Mouse (Mus musculus) retina, postnatal 7 days (tissue): ENCODE results near the gene Gm7271.

Source experiments
- DNase-seq: peaks from one replicate; pipeline ENCODE4 v3.0.0-alpha.2; 2012; ENCODE audit warnings: low read depth, low spot score

Gm7271 gene

GRCm38 (mm10) chr5:76483811-76484210 lies at the start of gene Gm7271:
Gene Gm7271, plus strand, starts transcription at chr5:76484040.
- DNase-seq = no peak

DNA sequence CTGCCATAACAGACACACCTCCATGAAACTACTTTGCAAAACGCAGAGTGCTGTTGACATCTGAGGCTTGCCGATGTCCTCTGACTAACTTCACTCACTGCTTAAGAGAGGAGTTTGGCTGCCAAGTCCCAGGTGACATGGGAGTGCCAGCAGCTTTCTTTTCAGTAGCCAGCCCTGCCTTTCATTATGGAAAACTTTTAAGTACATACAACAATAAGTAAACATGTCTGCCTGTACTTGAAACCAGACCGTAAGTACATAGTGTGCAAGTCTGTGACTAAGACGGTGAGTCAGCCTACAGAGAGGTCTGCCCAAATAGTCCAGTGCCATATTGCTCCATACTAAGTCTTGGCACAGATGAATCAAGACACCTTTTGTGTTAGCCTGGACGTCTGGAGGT lies 46.7 kb upstream of the Gm7271 start:
- DNase-seq = no peak

- DNase-seq = no peak
These were observed 46.1 kb upstream of the Gm7271 start for GRCm38 (mm10) chr5:76437696-76438095.

DNA sequence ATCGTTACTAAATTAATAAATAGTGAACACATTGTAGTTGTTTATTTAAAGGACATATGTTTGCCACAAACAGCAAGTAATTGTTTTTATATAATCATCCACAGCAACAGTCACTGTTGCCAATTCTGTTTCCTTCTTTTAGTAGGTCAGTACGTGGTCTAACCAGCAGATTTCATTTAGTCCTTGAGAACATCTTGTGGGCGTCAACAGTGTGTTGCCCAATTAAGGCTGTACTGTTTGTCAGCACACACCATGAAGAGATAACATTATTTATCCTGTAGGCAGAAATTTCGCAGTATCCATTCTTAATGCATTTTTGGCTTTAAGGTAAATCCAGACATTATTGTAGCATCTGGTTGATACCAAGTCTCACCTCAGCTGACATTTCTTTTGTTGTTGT lies 42.4 kb upstream of the Gm7271 start:
- no peak for DNase-seq

- DNase-seq = no peak
These were observed 8.9 kb upstream of the Gm7271 start for GRCm38 (mm10) chr5:76474931-76475330.

GRCm38 (mm10) chr5:76476873-76477272 lies 7.0 kb upstream of the Gm7271 start:
- DNase-seq = no peak

- DNase-seq = no peak
These were observed 6.1 kb upstream of the Gm7271 start for GRCm38 (mm10) chr5:76477764-76478163.

DNA sequence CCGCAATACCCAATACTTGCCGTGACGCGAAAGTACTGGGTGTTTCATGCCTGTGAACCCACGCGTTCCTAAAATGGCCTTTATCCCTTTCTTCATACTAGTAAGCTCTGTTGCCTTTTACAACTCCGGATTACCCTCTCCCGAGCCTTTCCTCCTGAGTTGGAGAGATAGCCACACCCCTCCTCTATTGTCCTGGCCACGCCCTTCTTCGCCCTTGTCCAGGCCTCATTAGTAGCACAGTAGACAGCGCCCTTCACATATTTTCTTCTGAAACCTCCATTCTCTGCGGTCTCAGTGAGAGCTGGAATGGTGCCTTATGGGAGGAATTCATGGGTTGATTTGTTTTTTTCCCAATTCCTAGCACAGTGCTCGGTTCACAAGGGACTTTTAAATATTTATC lies 11.3 kb downstream of the Gm7271 start:
- no peak for DNase-seq

- no peak for DNase-seq
These were observed 38.6 kb downstream of the Gm7271 start for GRCm38 (mm10) chr5:76522446-76522845.

DNA sequence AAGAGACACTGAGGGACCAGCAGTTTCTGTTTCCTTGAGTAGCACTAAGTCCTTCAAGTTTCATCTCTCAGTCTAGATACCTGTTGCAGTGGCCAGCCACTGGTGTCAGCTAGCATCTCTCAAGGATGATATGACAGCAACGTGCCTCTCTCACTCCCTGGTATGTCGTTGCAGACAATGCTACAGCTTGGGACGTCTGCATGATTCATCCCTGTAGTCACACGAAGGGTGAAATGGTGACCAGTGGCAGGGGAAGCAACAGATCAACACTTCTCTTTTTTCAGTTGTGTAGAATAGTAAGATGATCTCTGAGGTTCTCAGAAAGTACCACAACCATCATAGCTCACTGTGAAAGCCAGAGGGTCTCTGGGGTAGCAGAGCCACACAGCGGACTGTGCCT lies 40.8 kb downstream of the Gm7271 start:
- DNase-seq = no peak

GRCm38 (mm10) chr5:76525066-76525465 lies 41.2 kb downstream of the Gm7271 start:
- no peak for DNase-seq

- no peak for DNase-seq
These were observed 42.0 kb downstream of the Gm7271 start for GRCm38 (mm10) chr5:76525829-76526228.

GRCm38 (mm10) chr5:76529040-76529703 lies 45.3 kb downstream of the Gm7271 start, which contains the start of gene Exoc1:
Gene Exoc1, plus strand, starts transcription at chr5:76529311.
- peak; percentile 92 for DNase-seq

GRCm38 (mm10) chr5:76529704-76530066 lies 45.8 kb downstream of the Gm7271 start:
- DNase-seq = no peak

GRCm38 (mm10) chr5:76533186-76533585 lies 49.3 kb downstream of the Gm7271 start:
- DNase-seq = no peak

- no peak for DNase-seq
These were observed 52.4 kb downstream of the Gm7271 start for GRCm38 (mm10) chr5:76536231-76536630.

DNA sequence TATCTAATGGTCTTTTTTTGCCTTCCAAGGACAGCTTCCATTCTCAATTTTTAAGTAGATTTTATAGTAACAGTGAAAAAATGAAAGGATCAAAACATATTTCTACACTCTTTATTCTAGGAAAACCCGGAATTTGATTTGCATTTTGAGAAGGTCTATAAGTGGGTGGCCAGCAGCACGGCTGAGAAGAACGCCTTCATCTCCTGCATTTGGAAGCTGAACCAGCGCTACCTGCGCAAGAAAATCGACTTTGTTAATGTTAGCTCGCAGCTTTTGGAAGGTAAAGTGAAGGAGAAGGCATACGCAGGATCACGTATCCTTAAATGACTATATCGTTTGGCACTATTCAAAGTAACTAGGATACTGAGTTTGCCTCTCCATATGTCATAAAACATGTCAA lies 53.7 kb downstream of the Gm7271 start:
- DNase-seq = no peak

DNA sequence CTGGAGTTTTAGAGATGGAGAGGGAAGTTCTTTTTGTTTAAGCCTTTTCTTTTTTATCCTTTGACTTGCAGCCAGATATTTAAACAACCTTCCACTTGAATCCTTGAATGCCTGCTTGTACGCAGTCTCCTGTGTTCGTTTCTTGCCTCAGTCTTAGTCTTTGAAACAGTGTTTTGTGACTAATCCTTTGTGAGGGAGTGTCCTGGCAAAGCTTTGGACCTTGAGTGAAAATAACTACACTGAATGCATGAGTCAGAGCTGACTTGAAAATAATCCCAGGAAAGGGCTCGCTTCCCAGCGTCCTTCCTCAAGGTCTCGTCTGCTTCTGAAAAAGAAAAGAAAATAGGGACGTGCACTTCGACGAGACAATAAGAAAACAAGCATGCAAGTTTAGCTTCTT lies 56.3 kb downstream of the Gm7271 start:
- no peak for DNase-seq

- peak; percentile 14 for DNase-seq
These were observed 57.0 kb downstream of the Gm7271 start for GRCm38 (mm10) chr5:76540842-76541241.

DNA sequence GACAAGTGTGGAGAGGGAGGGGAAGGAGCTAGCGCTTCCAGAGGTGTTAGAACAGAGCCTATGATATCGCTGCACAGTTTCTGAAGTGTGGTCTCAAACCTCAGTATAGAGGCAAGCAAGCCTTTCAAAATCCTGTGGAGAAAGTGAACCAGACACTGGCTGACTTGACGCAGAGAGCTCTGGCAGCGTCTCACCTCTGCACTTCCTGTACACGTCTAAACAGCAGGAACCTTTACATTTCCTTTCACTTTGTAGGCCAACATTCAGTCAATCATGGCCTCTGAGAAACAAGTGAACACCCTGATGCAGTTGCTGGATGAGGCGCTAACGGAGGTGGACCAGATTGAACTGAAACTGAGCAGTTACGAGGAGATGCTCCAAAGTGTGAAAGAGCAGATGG lies 59.4 kb downstream of the Gm7271 start:
- DNase-seq = no peak

DNA sequence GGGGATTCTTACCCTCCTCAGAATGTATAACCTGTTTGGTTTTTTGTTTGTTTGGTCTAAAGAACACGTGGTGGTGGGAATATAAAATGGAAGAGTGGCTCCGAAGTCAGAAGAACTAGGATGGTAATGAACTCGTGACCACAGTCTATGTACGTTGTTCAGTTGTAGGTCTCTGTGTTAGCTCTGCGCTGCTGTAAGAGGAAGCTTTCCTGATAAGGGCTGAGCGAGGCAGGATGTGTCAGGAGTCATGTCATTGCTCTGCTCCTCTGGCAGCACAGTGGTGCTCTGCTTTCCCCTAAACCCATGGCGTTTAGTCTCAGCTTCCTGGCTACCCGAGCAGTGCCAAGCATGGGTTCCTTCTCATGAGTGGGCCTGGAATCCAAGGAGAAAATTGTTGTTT lies 66.6 kb downstream of the Gm7271 start:
- no peak for DNase-seq

DNA sequence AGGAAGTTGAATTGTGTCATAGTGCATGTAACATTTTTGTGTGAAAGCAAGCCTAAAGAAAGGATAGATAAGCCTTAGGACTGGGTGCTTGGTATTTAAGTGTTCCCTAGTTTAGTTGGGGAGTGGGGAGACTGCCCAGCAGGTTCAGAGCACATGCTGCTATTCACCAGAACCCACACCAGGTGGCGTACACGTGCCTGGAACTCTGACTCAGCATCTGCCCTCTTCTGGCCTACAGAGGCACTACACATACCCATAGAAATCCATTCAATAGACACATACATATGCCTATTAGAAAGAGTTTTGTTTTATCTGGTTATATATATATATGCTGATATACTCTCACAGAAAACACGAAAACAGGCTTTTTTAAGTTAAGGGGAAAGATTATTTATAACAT lies 81.5 kb downstream of the Gm7271 start:
- peak; percentile 55 for DNase-seq
